Comparison of ENCODE assay signal across 8 mouse cellular contexts in the genomic region with DNA sequence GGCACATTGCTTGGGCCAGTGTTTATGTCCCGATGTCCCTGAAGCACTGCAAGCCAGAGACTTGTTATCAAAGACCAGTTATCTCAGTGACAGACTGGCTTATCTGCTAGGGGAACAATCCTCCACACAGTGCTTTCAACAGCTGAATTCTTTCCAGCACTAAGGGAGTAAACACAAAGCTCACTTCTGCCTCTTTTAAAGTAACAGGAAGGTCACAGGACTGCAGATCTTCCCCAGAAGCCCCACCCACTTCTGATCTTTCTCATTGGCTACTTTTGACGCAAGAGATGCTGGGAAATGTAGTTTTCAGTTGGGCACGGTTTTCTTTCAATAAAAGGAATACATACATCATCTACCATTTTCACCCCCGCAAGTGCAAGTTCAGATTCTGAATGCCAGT.
DNase-seq lines count a peak whose midpoint lies in the region; ATAC-seq lines count a peak whose summit lies in the region.

No protein-coding gene starts in this region.

- peak; percentile 29 to 58 for DNase-seq in left cerebral cortex, postnatal 10 days (ENCODE audit: extremely low spot score in 1 of 2, low spot score in 2 of 2)
- DNase-seq in left cerebral cortex, postnatal 4 days: no peak
- peak; percentile 34 for DNase-seq in NIH3T3 (ENCODE audit: low read depth)
- DNase-seq in heart, postnatal 14 days: peak; percentile 43 to 62
- DNase-seq in left cerebral cortex, postnatal 25 days (ENCODE audit: low spot score in 2 of 2): peak; percentile 39 to 76
- peak; percentile 69 for DNase-seq in midbrain, embryonic 14.5 days
- DNase-seq in Muller cell, postnatal 12 days (ENCODE audit: inconsistent ontology term): no peak

- 28% methylated on average over 4 of the region's 4 CpGs for WGBS in midbrain, embryonic 14.5 days

- no peak overlapping the region for H3K9ac ChIP-seq in midbrain, embryonic 14.5 days (replicated peaks; ENCODE audit: low read length)

- no peak overlapping the region for H3K4me2 ChIP-seq in midbrain, embryonic 14.5 days (ENCODE audit: low read length)

- peaks cover 42% of the 10 kb centered on the region for H3K36me3 ChIP-seq in midbrain, embryonic 14.5 days (ENCODE audit: control insufficient read depth, insufficient read depth, low read length)

- H3K9me3 ChIP-seq in midbrain, embryonic 14.5 days (ENCODE audit: control insufficient read depth, low read length): no peaks in the 10 kb centered on the region

- no peaks in the 10 kb centered on the region for H3K27me3 ChIP-seq in midbrain, embryonic 14.5 days (ENCODE audit: control insufficient read depth, insufficient read depth, low read length)

- H3K4me1 ChIP-seq in midbrain, embryonic 14.5 days (ENCODE audit: control insufficient read depth, insufficient read depth, low read length): no peaks in the 10 kb centered on the region

- no peak overlapping the region for H3K4me3 ChIP-seq in midbrain, embryonic 14.5 days (replicated peaks; ENCODE audit: low read depth, low read length)

- peak; percentile 88 for ATAC-seq in erythroid progenitor cell, adult 5-6 weeks (replicated peaks; ENCODE audit: low FRiP score, poor library complexity, severe bottlenecking)
- peak; percentile 40; the same call in 1 of the 2 replicates for ATAC-seq in midbrain, embryonic 14.5 days (ENCODE audit: low FRiP score, low TSS enrichment)

- intact Hi-C loops in left cerebral cortex, postnatal 10 days (cut with DNase I): no loop called here
- intact Hi-C loops in left cerebral cortex, postnatal 4 days (cut with DNase I): no loop called here
- intact Hi-C loops in heart, postnatal 14 days (cut with DNase I): loop anchor here (2.0 kb wide), 1 partner anchor 16 kb away; no protein-coding TSS in a partner anchor
- intact Hi-C loops in left cerebral cortex, postnatal 25 days (cut with DNase I): no loop called here

- H3K27ac ChIP-seq in midbrain, embryonic 14.5 days (replicated peaks; ENCODE audit: low read depth, low read length): no peak overlapping the region

Comparison
In these comparisons a context has a peak if more than half of its experiments do, and no peak if none do; other contexts are left out.
1. DNase-seq: peak in left cerebral cortex, postnatal 10 days (2 of 2), NIH3T3 (single experiment), heart, postnatal 14 days (2 of 2), left cerebral cortex, postnatal 25 days (2 of 2) and midbrain, embryonic 14.5 days (single experiment); none in left cerebral cortex, postnatal 4 days (single experiment) and Muller cell, postnatal 12 days (single experiment).